Mouse (Mus musculus) left cerebral cortex, postnatal 25 days (tissue): ENCODE measurements around the gene Cyp2a12. TPM values are rescaled to one million over a fixed set of nuclear protein-coding genes. Genes with fewer than 3 reads are reported as not detected.
"Not testable (repeated sequence)": the region's sequence is repeated elsewhere in the genome, so short reads cannot be mapped to it uniquely, and the experiment has no call there.

Source experiments
- DNase-seq, 2 experiments: peaks; one replicate each; pipeline ENCODE4 v3.0.0; 2022; ENCODE audit warnings: low spot score in 2 of 2, mixed read lengths in 1 of 2
- intact Hi-C: fragments of 180-260 bp; cut with DNase I; formaldehyde crosslinking; loops from one replicate; pipeline ENCODE4 v1.15.1; 2025
- total RNA-seq, 2 experiments: library from RNA; stranded (reverse); gene quantifications; 2 replicates each; pipeline ENCODE4 v1.2.3; 2021

Cyp2a12 gene
- not detected for total RNA-seq

DNA sequence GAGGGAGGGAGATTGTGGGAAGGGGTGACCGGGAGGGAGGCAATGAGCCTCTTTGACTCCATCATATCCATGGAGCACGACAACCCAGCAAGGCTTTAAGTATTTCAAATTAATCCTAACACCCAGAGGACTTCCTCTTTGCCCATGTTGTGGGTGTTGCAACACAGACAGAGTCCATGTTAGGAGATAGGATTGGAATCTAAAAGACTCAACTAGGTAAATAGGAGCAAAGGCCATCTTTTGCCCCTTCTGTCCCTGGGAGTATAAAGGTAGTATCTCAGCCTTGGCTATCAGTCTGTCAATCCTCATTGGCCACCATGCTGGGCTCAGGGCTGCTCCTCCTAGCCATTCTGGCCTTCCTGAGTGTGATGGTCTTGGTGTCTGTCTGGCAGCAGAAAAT, at the start of gene Cyp2a12:
TSS of gene Cyp2a12 (plus strand) at position 293 of the 400 bp plus-strand sequence.
- intact Hi-C loops = no loop called here
- DNase-seq = no peak

DNA sequence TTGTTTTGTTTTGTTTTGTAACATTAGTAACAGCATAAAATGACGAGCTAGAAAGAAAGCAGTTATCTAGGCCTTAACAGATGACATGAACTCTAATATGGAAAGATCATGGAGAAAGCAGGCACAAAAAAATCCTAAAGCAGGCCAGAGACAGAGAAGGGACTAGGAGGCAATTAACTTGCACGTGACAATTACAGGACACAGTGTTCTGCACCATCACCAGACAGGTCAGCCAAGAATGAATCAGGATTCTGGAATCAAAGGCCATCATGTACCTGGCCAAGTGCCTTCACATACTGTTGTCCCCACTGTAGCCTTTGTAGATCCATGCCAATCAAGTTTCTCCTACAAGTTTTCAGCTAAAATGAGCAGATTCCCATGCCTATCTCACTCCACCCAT, 47.4 kb upstream of the Cyp2a12 start:
- intact Hi-C loops, DNase-seq: not testable (repeated sequence)

DNA sequence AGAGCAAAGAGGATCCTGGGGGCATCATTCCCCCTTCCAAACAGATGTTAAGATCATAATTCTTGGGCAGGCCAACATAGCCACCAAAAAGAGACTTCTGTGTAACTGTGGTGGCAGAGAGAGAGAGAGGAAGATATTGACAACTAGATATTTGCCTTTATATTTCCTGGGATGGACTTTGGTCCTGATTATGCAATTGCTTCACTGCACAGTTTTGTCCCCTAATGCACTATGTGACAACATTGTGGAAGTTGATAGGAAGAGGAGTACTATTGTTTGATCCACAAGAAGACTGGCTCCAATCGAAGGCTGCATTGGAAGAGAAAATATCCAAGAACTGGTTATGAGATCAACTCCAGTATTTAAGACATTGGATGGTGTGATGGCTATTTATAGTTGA, 46.9 kb upstream of the Cyp2a12 start:
- DNase-seq, intact Hi-C loops: not testable (repeated sequence)

DNA sequence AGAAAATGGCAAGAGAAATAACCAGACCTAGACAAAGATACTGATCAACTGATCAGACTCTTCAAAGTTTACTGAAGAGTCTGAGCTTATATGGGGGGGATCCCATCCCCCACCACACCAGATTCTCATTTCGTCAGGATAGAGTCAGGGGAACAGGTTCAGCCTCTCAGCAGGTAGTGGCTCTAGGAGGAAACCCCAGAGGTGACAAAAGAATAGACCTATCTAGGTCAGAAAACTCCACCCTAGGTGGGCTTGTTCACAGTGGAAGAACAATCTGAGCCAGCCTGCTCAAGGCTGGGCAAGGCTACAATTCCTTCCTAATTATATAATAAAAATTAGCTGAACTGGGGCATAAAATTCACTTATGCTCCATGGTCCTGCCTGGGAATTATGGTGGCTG, 46.3 kb upstream of the Cyp2a12 start:
- intact Hi-C loops = no loop called here

DNA sequence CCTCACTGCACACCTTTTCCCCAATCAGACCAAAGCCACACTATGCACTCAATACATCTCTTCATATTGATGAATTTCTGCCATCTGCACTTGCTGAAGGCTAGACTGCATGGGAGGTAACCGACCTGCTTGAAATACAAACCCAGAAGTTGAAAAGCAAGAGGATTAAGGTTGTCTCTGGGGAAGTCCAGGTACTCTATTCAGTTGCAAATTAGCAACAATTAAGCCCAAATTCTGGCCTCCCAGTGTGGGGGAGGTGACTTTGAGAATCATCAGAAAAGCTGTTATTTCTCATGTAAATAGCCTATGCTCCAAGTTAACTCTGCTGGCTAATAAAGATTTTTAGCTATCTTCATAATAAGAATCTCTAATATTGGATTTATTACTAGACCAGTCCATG, 45.7 kb upstream of the Cyp2a12 start:
- DNase-seq, intact Hi-C loops: not testable (repeated sequence)

More for the DNA sequence above, 46.3 kb upstream of the Cyp2a12 start:
- DNase-seq = no peak

DNA sequence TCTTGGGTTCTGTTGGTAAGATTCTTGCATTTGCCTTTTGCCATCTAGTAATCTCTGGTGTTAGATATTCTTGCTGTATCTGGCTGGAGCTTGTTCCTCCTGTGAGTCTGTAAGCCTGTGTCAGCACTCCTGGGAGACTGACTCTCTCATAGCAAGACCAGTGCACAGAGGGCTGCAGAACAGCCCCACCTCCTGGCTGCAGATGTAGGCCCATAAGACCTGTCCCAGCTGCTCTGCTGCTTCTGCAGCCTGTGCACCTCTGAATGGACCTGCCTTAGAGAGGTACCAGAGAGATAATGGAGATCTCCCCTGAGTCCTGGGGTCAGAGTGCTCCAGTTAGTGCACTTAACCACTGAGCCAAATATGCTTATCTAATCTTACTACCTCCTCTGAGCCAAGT, 2.3 kb upstream of the Cyp2a12 start:
- intact Hi-C loops, DNase-seq: not testable (repeated sequence)

DNA sequence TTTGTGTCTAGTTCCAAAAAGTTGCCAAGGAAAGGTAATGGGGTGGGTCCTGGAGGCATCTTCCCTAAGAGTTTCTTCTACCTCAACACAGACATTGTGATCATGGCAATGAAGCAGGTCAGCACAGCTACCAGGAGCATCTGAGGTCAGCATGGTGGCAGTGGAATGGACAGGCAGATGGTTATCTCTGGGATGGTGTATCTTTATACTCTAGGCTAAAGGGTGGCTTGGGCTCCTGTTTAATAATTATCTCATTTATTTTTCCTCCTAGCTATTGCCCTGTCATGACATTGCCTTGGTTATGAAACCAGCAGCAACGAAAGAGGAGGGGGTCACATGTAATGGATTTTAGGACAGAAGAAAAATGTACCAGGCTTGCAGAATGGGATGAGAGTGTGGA, 20.0 kb downstream of the Cyp2a12 start:
- intact Hi-C loops, DNase-seq: not testable (repeated sequence)

DNA sequence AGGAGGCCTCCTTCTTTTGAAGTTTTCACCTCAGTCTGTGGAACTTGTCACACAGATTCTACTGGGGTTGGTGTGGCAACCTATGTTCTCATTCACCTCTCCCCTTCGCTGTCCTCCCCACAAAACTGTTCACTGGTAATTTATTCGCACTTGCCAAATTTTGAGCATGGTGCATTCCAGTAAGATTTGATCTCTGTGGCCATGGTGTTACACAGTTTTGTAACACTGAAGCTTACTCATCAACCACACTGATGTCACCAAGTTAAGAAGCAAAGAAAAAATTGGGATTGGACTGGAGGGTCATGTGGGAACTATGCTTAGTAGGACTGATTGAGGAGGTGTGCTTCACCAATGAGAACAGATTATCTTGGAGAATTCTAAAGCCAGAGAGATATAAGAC, 30.5 kb downstream of the Cyp2a12 start:
- DNase-seq = not testable (repeated sequence)

DNA sequence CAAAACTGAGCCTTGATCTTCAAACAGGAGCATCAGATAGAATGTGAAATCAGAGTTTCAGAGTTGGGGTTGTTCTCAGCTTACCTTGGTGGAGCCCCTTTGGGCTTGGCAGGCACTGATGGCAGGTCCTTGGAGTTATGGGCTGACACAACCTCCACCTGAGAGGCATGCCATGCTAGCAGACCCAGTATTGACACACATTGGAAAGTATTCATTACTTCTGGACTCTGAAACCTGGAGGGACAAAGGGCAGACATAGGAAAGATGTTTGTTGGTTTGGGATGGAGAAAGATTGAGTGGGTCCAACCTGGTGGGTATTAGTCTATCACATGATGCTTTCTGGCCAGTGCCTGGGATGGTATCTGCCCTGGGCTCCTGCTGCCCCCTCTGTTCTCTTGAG, 31.0 kb downstream of the Cyp2a12 start:
- intact Hi-C loops = not testable (repeated sequence)

More for the DNA sequence above, 30.5 kb downstream of the Cyp2a12 start:
- intact Hi-C loops = not testable (repeated sequence)

DNA sequence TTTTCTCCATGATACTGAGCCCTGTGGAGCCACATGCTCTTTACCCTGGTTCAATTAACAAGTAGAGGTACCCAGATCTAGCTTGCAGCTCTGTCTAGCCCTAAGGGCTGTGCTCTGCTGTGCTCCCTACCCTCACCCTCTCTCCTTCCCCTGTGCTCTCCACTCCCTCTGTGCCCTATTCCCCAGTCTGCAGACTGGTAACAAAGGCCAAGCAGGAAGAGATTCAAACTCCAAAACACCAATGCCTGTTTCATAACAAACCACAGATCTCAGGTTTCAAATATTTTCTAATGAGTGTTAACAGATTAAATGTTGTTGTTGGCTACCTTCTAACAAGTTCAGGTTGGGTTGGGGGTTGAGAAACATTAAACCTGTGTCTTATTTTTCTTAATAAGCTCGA, 49.8 kb downstream of the Cyp2a12 start:
- no peak for DNase-seq
- intact Hi-C loops = no loop called here

More for the DNA sequence above, 31.0 kb downstream of the Cyp2a12 start:
- not testable (repeated sequence) for DNase-seq

DNA sequence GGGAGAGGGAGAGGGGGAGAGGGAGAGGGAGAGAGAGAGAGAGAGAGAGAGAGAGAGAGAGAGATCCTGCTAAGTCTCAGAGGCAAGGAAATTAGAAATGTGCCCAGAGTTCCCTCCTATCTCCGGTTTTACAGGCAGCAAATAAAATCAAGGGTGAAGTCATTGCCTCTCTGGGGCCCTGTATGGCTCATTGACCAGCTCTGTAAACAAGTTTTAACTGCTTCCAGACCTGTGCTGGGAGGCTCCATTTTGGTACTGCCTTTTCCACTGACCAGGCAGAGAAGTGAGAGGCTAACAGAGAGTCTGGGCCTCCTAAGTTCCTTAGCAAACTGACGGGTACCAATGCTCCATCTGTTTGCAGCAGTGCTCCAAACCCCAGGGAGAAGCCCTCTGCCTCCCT, 52.7 kb downstream of the Cyp2a12 start:
- intact Hi-C loops = no loop called here
- no peak for DNase-seq

Other genes with a start within 250 kb of the Cyp2a12 start
- gene Cyp2g1, start 220.2 kb upstream of the Cyp2a12 start, total RNA-seq = not detected
- gene Cyp2a5, start 193.8 kb upstream of the Cyp2a12 start, total RNA-seq = not detected
- gene Cyp2a22, start 89.7 kb upstream of the Cyp2a12 start, total RNA-seq = not detected
- under 1 TPM in 1 of 2 experiments, not detected in 1; 0.41 TPM for gene Cyp2f2, start 90.8 kb downstream of the Cyp2a12 start, total RNA-seq
- gene Cyp2t4, start 124.6 kb downstream of the Cyp2a12 start, total RNA-seq = not detected
- gene Egln2, start 137.7 kb downstream of the Cyp2a12 start, total RNA-seq = 100 to 1,000 TPM in 1 of 2 experiments, 10 to 100 TPM in 1; 98.1 to 101 TPM
- 10 to 100 TPM; 85.3 to 91.2 TPM for gene Rab4b, start 149.8 kb downstream of the Cyp2a12 start, total RNA-seq
- gene Gm21983, start 152.0 kb downstream of the Cyp2a12 start, total RNA-seq = not detected
- gene Mia, start 152.1 kb downstream of the Cyp2a12 start, total RNA-seq = 1 to 10 TPM in 1 of 2 experiments, under 1 TPM in 1; 0.62 to 1.7 TPM
- 10 to 100 TPM; 21.0 to 25.2 TPM for gene BC024978, start 166.7 kb downstream of the Cyp2a12 start, total RNA-seq
- gene Snrpa, start 167.2 kb downstream of the Cyp2a12 start, total RNA-seq = 10 to 100 TPM; 81.9 to 85.2 TPM
- gene Itpkc, start 199.6 kb downstream of the Cyp2a12 start, total RNA-seq = 1 to 10 TPM; 7.5 to 8.8 TPM
- 10 to 100 TPM; 32.5 to 37.2 TPM for gene Coq8b, start 203.9 kb downstream of the Cyp2a12 start, total RNA-seq
- gene Numbl, start 229.4 kb downstream of the Cyp2a12 start, total RNA-seq = 100 to 1,000 TPM; 119 to 130 TPM